Mouse (Mus musculus) retina, adult 2 months (tissue): ENCODE data around the gene Sept4.

Experiments used
- DNase-seq: peaks from one replicate; pipeline ENCODE4 v3.0.0-alpha.2; 2012; ENCODE audit warnings: low read depth, low spot score

The Sept4 gene

GRCm38 (mm10) chr11:87568255-87568953 lies at the start of gene Sept4:
Sept4 (plus strand) TSS chr11:87568903.
- DNase-seq = no peak

- DNase-seq = peak; percentile 18
Observed at GRCm38 (mm10) chr11:87519260-87519659, 49.4 kb upstream of the Sept4 start.

GRCm38 (mm10) chr11:87523466-87523865 lies 45.2 kb upstream of the Sept4 start:
- no peak for DNase-seq

GRCm38 (mm10) chr11:87523967-87524366 lies 44.7 kb upstream of the Sept4 start:
- DNase-seq = no peak

GRCm38 (mm10) chr11:87524780-87525179 lies 43.9 kb upstream of the Sept4 start:
- DNase-seq = no peak

- DNase-seq = no peak
Observed at GRCm38 (mm10) chr11:87527364-87527763, 41.3 kb upstream of the Sept4 start.

GRCm38 (mm10) chr11:87527990-87528389 lies 40.7 kb upstream of the Sept4 start:
- no peak for DNase-seq

GRCm38 (mm10) chr11:87531695-87532094 lies 37.0 kb upstream of the Sept4 start:
- no peak for DNase-seq

GRCm38 (mm10) chr11:87542285-87542684 lies 26.4 kb upstream of the Sept4 start:
- DNase-seq = no peak

GRCm38 (mm10) chr11:87542906-87543305 lies 25.8 kb upstream of the Sept4 start:
- no peak for DNase-seq

GRCm38 (mm10) chr11:87553342-87553741 lies 15.4 kb upstream of the Sept4 start:
- DNase-seq = no peak

GRCm38 (mm10) chr11:87554386-87554785 lies 14.3 kb upstream of the Sept4 start:
- DNase-seq = no peak

- no peak for DNase-seq
Observed at GRCm38 (mm10) chr11:87555106-87555703, 13.5 kb upstream of the Sept4 start.

GRCm38 (mm10) chr11:87561208-87561607 lies 7.5 kb upstream of the Sept4 start:
- DNase-seq = no peak

- no peak for DNase-seq
Observed at GRCm38 (mm10) chr11:87566501-87566900, 2.2 kb upstream of the Sept4 start, which contains the start of gene Gm11492. Gm11492 (plus strand) TSS chr11:87566653.

GRCm38 (mm10) chr11:87570743-87571142 lies 2.0 kb downstream of the Sept4 start:
- DNase-seq = no peak

- DNase-seq = no peak
Observed at GRCm38 (mm10) chr11:87571361-87571950, 2.8 kb downstream of the Sept4 start.

- no peak for DNase-seq
Observed at GRCm38 (mm10) chr11:87573751-87574150, 5.0 kb downstream of the Sept4 start.

- DNase-seq = no peak
Observed at GRCm38 (mm10) chr11:87574520-87575180, 5.9 kb downstream of the Sept4 start.

GRCm38 (mm10) chr11:87577601-87578248 lies 9.0 kb downstream of the Sept4 start:
- DNase-seq = no peak

GRCm38 (mm10) chr11:87578249-87578962 lies 9.7 kb downstream of the Sept4 start:
- no peak for DNase-seq
